Mouse (Mus musculus) cortical plate, adult 2 months (tissue): ENCODE measurements at regions not wholly inside any gene's neighbourhood (a gene's known extent, or its start where the extent isn't known, plus 50 kb on each side); places are given as distances from the start of the nearest gene placed in this dataset.

Source experiments
- CTCF ChIP-seq: fragments of 200-500 bp; IDR thresholded peaks from 2 replicates; pipeline ENCODE4 v1.5.1; 2011; ENCODE audit warnings: mild to moderate bottlenecking, control low read depth, low read length; ENCODE audit not compliant: insufficient read depth; ENCODE audit errors: extremely low read depth
- POLR2A ChIP-seq: fragments of 200-500 bp; IDR thresholded peaks from 2 replicates; pipeline ENCODE4 v1.6.1; 2011; ENCODE audit warnings: mild to moderate bottlenecking, low read length, control low read depth; ENCODE audit not compliant: insufficient read depth; ENCODE audit errors: extremely low read depth

DNA sequence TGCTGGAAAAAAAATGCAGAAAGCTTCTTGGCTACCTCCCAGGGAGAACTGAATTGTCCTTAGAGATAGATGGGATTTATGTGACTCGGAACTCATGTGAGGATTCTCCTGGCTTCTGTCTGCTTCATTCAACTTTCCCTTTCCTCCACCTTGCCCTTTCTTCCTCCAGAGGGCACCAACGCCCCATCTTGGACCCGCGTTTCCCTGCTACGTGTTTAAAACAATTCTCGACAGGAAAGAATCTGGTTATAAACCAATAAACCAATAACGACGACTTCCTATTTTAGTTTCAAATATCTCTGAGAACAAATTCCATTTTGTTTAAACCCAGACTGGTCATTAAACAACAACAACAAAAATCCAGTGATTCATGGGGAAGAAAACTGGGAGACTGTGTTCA is 77.4 kb downstream of the Icos start:
- TF ChIP-seq CTCF (peak; percentile 77), POLR2A (no peak)
